Mouse (Mus musculus): ENCODE data around the gene Fabp2.

Gene Fabp2

GRCm38 (mm10) chr3:122894772-122895171, at the start of gene Fabp2:
TSS of gene Fabp2 (plus strand) at chr3:122895072.
- no peak for DNase-seq (ENCODE audit: low spot score)

DNA sequence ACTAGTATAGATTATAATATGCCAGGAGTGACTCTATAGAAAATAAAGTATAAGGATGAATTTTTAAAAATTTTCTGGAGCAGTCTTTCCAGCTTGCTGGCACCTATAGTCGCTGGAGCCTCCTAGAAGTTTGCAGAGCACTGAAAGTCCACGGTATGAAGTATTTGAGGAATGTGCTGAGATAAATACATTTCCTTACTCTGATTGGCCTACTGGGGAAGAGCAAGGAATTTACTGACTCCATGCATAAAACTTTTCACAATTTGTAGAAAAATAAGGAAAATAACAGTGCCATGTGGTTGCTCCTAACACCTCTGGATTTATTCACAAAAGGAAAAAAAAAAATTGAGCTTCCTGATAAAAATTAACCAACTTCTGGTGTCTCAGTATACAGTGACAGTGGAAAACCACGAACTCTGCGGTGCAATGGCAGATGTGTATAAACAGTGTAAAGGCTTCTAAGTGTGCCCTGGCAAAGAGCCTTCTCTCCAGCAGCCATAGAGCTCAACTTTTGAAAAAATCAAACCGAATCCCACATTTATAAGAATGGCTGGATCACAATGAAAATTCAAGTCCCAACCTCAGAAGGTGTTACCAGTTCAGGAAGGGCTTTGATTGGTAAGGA, 46.4 kb upstream of the Fabp2 start:
- DNase-seq (ENCODE audit: low spot score), result no peak

- DNase-seq (ENCODE audit: low spot score), result no peak
These were observed 39.7 kb upstream of the Fabp2 start for GRCm38 (mm10) chr3:122855149-122855548.

DNA sequence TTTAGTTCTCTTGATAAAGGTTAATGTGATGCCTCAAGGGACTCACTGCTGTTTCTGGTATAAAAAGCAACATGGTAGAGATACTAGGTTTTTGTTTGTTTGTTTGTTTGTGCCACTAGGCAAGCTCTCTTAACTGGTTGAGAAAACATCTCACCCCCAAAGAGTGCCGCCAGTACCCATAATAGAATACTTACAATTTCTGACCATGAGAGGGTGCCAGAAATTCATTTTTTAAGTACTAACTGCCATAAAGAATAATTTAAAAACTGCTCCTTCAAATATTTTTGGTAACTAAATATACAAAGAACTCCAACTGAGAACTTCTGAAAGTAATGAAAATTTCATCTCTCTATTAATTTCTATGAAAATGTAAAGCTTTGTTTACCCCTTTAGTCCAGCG, 35.0 kb upstream of the Fabp2 start:
- no peak for DNase-seq (ENCODE audit: low spot score)

DNA sequence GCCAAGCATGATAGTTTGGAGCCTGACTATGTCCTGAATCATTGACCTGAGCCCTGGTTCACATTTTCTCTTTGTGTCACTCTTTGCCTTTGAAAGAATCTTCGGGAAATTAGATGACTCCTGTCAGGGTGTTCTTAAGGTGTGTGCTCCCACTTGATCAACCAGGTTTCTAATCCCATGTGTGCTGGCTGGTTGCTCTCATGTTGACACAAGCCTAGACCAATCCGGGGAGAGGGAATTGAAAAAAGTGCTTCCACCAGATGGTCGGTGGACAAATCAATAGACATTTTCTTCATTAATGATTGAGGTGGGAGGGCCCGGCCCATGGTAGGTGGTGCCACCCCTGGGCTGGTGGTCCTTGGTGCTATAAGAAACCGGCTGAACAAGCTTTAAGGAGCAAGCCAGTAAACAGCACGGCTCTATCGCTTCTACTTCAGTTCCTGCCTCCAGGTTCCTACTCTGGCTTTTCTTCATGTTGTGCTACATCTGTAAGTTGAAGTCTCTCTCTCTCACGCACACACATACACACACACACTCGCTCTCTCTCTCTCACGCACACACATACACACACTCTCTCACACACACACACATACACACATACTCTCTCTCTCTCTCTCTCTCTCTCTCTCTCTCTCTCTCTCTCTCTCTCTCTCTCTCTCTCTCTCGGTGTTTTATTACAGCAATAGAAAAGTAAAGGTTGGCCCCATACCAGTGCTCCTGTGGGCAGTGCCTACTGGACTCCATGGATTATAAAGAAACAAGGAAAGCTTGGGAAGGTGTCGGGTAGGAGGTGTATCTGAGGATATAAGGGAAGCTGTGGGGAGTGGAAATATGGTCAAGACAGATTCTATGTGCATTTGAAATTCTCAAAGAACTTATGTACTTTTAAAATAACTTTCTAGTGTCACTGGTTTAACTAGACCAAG, 34.0 kb upstream of the Fabp2 start:
- DNase-seq (ENCODE audit: low spot score), result no peak

DNA sequence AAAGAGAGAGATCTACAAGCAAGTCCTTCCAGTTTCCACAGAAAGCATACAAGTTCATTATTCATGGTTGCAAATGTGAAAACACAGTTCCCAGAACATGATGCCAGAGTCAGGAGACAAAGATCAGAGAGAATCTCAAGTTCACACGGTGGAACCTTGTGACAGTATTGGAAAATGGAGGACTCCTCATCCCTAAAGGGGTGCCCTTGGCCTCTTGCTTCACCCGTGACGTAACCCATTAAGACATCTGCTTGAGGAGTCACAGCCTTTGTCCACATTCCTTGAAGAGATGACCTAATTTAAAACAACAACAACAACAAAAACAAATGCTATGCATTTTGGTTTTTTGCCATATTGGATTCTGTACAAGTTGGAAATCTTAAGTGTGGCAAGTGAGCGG, 29.8 kb upstream of the Fabp2 start:
- DNase-seq (ENCODE audit: low spot score), result no peak

GRCm38 (mm10) chr3:122868270-122868669, 26.6 kb upstream of the Fabp2 start:
- no peak for DNase-seq (ENCODE audit: low spot score)

GRCm38 (mm10) chr3:122871596-122871995, 23.3 kb upstream of the Fabp2 start:
- DNase-seq (ENCODE audit: low spot score), result no peak

DNA sequence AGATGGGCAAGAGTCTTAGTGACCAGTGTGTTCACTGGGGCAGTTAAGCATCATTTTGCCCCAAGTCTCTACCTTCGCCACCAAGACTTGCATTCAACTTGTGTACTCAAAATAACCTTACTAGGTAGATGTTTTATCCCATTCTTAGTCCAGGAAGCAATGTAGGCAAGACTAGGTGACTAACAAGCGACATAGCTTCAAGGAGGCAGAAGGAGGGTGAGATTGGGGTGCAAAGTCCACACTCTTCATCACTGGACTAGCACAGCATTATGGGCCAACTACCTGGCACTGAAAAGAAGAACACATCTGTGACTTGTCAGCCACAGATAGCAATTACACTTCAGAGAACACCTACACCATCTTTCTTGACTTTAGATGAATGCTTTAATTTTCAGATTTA, 18.0 kb upstream of the Fabp2 start:
- DNase-seq (ENCODE audit: low spot score), result no peak

- no peak for DNase-seq (ENCODE audit: low spot score)
These were observed 17.3 kb upstream of the Fabp2 start for GRCm38 (mm10) chr3:122877543-122877942.

DNA sequence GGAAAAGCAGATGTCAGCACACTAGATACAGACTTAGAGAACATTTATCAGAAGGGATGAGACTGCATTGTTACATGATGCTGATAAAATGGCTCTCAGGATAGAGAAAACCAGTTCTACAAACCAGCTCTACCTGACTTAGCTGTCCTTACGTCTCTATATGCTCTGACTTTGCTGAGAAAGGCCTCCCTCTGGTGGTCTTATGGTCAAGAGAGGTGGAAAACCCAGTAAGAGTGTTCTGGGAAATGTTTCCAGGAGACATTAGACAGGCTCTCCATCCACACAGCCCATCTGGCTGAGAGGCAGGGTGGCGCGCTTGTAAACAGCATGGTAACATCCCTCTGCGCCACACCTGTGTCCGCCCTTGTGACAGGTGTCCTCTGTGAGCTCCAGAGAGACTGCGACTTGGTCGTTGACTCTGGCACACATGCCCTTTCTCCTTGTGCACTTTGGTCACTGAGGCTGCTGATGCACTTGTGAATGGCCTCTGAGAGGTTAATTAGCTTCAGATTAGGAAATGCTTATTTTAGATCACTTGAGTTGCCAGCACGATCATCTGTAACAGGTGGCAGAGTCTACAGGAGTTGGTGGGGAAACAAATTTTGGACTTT, 16.1 kb upstream of the Fabp2 start:
- no peak for DNase-seq (ENCODE audit: low spot score)

- DNase-seq (ENCODE audit: low spot score), result no peak
These were observed 7.2 kb upstream of the Fabp2 start for GRCm38 (mm10) chr3:122887505-122888301.

- no peak for DNase-seq (ENCODE audit: low spot score)
These were observed 6.5 kb upstream of the Fabp2 start for GRCm38 (mm10) chr3:122888371-122888819.

- DNase-seq (ENCODE audit: low spot score), result no peak
These were observed 388 bp downstream of the Fabp2 start for GRCm38 (mm10) chr3:122895189-122895731.

DNA sequence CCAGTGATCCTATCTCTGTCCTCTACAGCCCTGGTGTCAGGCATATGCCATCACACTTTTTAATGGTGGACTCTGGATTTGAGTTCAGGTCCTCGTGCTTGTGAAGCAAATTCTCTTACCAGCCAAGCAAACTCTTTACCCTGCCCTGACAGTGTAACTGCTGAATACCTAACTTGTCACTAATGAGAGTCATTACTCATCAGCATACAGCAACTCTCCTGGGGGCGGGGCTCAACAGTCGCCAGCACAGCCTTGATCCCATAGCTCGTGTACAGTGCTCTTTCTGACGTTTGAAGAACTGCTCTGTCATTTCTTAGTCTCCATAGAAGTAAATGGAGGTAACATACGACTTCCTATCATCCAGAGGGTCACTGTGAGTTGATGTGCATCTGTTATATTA, 3.4 kb downstream of the Fabp2 start:
- DNase-seq (ENCODE audit: low spot score), result no peak

DNA sequence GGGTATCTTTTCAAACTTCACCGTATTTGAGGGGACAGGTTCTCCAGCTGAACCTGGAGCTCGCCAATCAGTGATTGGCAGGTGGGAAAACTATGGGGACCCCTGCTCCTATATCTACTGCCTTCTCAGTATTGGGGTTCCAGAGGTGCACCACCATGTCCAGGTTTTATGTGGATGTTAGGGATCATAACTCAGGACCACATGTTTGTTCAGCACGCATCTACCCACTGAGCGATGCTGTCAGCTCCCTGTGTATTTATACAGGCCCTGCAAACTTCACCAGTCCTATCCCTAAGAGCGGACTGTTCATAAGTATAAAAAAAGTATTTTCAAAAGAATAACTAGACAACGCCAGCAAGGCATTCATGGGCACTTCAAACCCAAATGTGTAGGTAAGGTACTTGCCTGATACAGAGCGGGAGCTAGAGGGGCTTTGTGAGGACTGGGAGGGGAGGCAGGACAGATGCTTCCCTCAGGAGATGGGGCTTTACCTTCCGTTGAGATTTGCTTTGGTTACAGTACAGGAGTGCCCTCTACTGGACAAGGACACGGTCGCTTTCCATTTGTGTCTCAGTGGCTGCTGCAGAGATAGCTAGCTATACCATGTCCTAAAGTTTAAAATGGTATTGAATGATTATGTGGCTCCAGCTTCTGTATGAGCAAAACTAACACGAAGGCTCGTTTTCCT, 9.0 kb downstream of the Fabp2 start:
- no peak for DNase-seq (ENCODE audit: low spot score)

DNA sequence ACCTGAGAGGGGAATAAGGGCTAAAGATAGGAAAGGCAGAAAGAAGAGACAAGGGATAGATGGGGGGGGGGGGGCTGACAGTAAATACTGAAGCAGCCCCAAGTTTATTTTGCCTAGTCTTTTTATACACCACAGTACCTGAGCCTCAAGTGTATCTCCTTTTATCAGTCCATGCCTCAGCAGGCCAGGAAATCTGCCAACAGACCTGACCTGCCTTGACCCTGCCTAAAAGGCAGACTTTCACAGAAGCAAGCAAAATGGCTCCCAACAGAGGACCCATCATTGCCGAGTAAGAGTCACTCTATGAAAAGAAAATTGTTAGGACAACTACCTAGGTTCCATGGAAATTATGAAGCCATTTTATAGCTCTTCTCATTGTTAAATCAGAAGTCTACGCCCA, 13.0 kb downstream of the Fabp2 start:
- no peak for DNase-seq (ENCODE audit: low spot score)

GRCm38 (mm10) chr3:122915493-122915892, 20.6 kb downstream of the Fabp2 start:
- no peak for DNase-seq (ENCODE audit: low spot score)

GRCm38 (mm10) chr3:122916191-122916680, 21.4 kb downstream of the Fabp2 start:
- DNase-seq (ENCODE audit: low spot score), result no peak

- DNase-seq (ENCODE audit: low spot score), result no peak
These were observed 23.8 kb downstream of the Fabp2 start for GRCm38 (mm10) chr3:122918672-122919071.

- DNase-seq (ENCODE audit: low spot score), result no peak
These were observed 24.4 kb downstream of the Fabp2 start, which contains the start of gene Gm10959 for GRCm38 (mm10) chr3:122919260-122919659. TSS of gene Gm10959 (minus strand) at chr3:122919360.
